16 mouse cellular contexts compared by ENCODE assay signal in the genomic region with DNA sequence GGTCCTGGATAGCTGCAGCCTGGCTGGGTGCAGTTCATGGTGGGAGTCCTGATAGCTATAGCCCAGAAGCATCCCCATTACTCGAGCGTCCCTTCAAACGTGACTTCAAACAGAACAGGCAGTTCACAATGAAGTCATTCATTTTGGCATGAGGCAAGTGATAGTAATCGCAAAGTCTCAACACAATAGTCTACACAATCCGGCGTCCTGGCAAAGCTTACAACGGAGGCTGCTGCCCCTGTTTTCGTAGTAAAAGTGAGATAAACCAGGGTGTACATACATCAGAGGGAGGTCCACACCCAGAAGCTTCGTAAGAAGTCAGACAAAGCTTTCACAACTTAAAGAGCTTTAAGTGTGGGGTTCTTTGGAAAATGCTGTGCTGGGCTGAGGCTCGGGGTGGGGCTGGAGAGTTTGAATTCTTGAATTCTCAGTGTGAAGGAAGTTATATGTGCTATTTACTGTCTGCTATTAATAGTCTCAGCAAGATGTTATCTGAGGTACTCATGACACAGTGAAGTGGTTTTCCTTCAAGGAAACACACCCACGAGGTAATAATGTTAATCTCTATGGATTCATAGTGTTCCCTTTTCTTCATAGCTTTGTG.
DNase-seq lines count a peak whose midpoint lies in the region; ATAC-seq lines count a peak whose summit lies in the region.
"Had no signal": no experiment of that assay in that cellular context is flagged by ENCODE, and none has a peak within 500 bp of the region (broad histone marks: within the 10 kb centered on the region; RNA-seq: fewer than 3 reads in every experiment).

No protein-coding gene starts in this region.

- no peaks in the 10 kb centered on the region for H3K9me3 ChIP-seq in heart, embryonic 11.5 days (replicated peaks; ENCODE audit: control insufficient read depth, low read length)
- H3K9me3 ChIP-seq in heart, embryonic 16.5 days (replicated peaks; ENCODE audit: control insufficient read depth, low read length): no peaks in the 10 kb centered on the region
- H3K9me3 ChIP-seq: embryonic facial prominence, embryonic 12.5 days; hindbrain, embryonic 15.5 days had no signal

- no peak overlapping the region; the same call in 1 of the 2 replicates for H3K4me2 ChIP-seq in heart, embryonic 11.5 days
- peak overlapping the region; percentile 32 for H3K4me2 ChIP-seq in heart, embryonic 16.5 days (ENCODE audit: low read depth, low read length)
- H3K4me2 ChIP-seq: embryonic facial prominence, embryonic 12.5 days; hindbrain, embryonic 15.5 days had no signal

- intact Hi-C loops in heart, postnatal 25 days (cut with DNase I): no loop called here

- H3K4me1 ChIP-seq in heart, embryonic 11.5 days (ENCODE audit: control insufficient read depth, insufficient read depth, low read length): peaks cover 35% of the 10 kb centered on the region
- H3K4me1 ChIP-seq in heart, embryonic 16.5 days (ENCODE audit: control insufficient read depth, insufficient read depth, low read length): peaks cover 15% of the 10 kb centered on the region

- no peak overlapping the region for H3K9ac ChIP-seq in heart, embryonic 11.5 days (ENCODE audit: low read depth, low read length)
- H3K9ac ChIP-seq in heart, embryonic 16.5 days (ENCODE audit: low read length): no peak overlapping the region
- H3K9ac ChIP-seq: embryonic facial prominence, embryonic 12.5 days; hindbrain, embryonic 15.5 days had no signal

- H3K4me3 ChIP-seq in heart, embryonic 11.5 days (ENCODE audit: low read depth, low read length): no peak overlapping the region
- H3K4me3 ChIP-seq in heart, embryonic 16.5 days (ENCODE audit: low read length): no peak overlapping the region
- H3K4me3 ChIP-seq: embryonic facial prominence, embryonic 12.5 days; hindbrain, embryonic 15.5 days had no signal

- H3K36me3 ChIP-seq in heart, embryonic 11.5 days (ENCODE audit: control insufficient read depth, insufficient read depth, low read length): 0 out of 2 replicates have a peak, but pooled peaks cover 2% of the 10 kb centered on the region
- H3K36me3 ChIP-seq in heart, embryonic 16.5 days (ENCODE audit: control insufficient read depth, insufficient read depth): no peaks in the 10 kb centered on the region
- H3K36me3 ChIP-seq: embryonic facial prominence, embryonic 12.5 days; hindbrain, embryonic 15.5 days had no signal

- H3K27ac ChIP-seq in heart, embryonic 11.5 days (ENCODE audit: low read depth, low read length): peak overlapping the region; percentile 43
- no peak overlapping the region for H3K27ac ChIP-seq in heart, embryonic 16.5 days (ENCODE audit: low read length)
- H3K27ac ChIP-seq: embryonic facial prominence, embryonic 12.5 days; hindbrain, embryonic 15.5 days; macrophage had no signal

- no peak for ATAC-seq in heart, embryonic 11.5 days (replicated peaks; ENCODE audit: insufficient number of reproducible peaks, low FRiP score, low TSS enrichment)
- 0 out of 2 replicates have a peak, but pooled peaks have one; percentile 26 for ATAC-seq in heart, embryonic 16.5 days (replicated peaks; ENCODE audit: extremely low read depth, insufficient read depth, low FRiP score)
- no peak for ATAC-seq in granulocyte monocyte progenitor cell, adult 5-6 weeks (replicated peaks; ENCODE audit: poor library complexity, severe bottlenecking)
- ATAC-seq: forebrain, embryonic 14.5 days had no signal

- no peak for DNase-seq in heart, postnatal 25 days (ENCODE audit: low spot score)
- peak; percentile 18 for DNase-seq in fat pad, adult 2 months (ENCODE audit: extremely low read depth, low read depth, low spot score)
- peak; percentile 19 for DNase-seq in lung, postnatal 14 days
- DNase-seq in thymus, postnatal 10 days (ENCODE audit: low spot score in 2 of 2): no peak
- no peak for DNase-seq in spleen, adult 18-20 months
- DNase-seq: cerebellum, adult 9-11 months; gastrocnemius, postnatal 25 days; kidney, postnatal 4 days; thymus, postnatal 4 days had no signal

- whole genome bisulfite sequencing in heart, embryonic 11.5 days (ENCODE audit: insufficient replicate concordance): 35% methylated on average over 11 of the region's 11 CpGs
- 18% methylated on average over 11 of the region's 11 CpGs for WGBS in heart, embryonic 16.5 days

- H3K27me3 ChIP-seq in heart, embryonic 11.5 days (ENCODE audit: control insufficient read depth, insufficient read depth, low read length): no peaks in the 10 kb centered on the region
- no peaks in the 10 kb centered on the region for H3K27me3 ChIP-seq in heart, embryonic 16.5 days (ENCODE audit: control insufficient read depth, insufficient read depth, low read length)
- H3K27me3 ChIP-seq: embryonic facial prominence, embryonic 12.5 days; hindbrain, embryonic 15.5 days had no signal

Comparison
In these comparisons a context has a peak if more than half of its experiments do, and no peak if none do; other contexts are left out.
1. DNase-seq: peak in fat pad, adult 2 months (single experiment) and lung, postnatal 14 days (single experiment); none in heart, postnatal 25 days (single experiment), thymus, postnatal 10 days (0 of 2) and spleen, adult 18-20 months (0 of 2).